Mouse (Mus musculus): ENCODE measurements around the gene Prkd2.

Gene Prkd2

DNA sequence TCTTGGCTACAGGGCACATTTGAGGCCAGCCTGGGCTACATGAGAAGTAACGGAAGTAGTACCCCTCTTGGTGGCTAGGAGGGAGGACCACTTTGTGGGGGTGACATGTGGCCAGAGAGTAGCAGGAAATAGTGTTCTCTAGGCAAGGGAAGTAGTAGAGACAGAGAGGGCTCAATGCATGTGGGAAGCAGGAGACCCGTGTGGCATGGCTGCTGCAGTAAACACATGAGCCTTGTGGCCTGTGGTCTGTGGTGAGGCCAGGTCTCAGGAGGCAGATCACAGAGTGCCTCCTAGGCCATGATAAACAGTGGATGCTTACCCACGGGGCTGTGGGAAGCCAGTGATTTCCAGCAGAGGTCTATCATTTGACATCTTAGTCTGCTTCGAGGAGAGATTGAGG is 15.4 kb upstream of the Prkd2 start:
- no peak for DNase-seq

DNA sequence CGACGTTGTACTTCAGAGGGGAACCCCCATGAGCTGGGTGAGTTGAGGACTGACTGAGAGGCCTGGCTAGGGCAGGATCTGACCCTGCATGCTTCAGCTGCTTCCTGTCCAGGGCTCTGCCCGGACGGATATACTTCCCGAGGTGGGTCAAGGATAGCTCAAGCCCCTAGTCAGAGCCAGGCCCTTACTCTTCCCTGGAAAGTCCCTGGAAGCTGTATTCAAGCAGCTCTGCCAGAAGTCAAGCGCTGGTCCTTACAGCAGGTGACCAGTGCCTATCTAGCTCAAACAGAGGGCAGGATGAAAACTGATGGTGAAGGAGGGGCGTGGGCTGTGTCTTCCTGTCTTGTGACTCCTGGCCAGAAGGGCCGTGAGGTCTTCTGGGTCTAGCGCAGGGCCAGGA is 12.3 kb upstream of the Prkd2 start:
- DNase-seq, result no peak

DNA sequence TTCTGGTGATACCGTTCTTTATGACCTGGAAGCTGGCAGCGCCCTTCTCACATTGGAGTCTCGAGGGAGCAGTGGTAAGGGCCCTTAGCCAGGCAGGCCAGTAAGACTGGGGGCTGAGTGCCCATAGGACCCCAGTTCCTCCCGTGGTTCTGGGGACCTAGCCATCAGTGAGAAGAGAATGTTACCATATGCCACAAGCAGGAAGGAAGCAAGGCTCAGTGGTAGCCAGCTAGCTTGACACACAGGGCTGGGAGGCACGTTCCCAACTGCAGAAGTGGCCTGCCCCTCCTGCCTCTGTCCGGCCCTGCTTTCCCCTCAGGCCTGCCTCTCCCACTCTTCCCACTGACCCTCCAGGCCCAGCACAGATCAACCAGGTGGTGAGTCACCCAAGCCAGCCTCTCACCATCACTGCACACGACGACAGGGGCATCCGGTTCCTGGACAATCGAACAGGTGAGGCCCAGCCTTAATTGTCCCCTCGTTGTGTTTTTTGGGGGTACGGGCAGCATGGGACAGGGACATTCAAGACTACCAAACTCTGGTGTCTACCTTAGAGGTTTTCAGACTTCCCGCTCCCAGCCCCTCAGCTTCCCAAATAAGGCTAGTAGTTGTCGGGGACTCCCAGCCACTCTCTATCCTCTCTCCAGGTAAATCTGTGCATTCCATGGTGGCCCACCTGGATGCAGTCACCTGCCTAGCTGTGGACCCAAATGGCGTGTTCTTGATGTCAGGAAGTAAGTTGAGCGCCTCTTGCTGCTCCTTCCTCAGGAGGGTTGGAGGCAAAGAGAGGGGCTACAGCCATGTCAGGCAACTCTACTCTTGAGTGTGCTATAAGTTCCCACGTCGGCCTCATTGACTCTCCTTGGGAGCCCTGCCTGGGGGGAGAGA is 4.5 kb upstream of the Prkd2 start:
- DNase-seq, result no peak

DNA sequence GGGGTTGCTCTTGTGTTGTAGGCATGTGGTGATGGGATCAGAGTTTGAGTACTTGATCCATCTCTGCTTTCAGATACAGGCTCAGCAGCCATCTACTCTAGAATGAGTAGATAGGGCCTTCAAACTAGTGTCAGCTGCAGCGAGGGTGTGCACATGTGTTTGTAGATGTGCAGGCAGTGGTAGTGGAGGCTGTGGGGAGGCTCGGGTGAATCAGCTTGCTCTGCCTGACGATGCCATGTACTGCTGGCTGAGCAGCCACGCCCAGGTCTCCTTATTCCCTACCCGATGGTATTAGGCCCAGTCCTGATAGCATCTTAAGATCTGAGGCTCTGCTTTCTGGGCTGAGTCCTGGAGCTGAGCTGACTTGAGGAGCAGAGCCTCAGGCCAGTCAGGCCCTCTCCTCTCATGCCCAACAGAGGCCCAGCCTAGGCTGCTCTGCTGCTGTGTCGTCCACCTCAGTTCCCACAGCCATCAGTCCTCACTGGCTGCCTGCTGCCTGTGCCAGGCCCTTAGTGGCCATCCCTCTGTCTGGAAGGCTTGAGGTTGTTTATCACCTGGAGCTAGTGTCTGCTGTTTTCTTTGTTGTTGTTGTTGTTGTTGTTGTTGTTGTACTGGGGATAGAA is 3.8 kb upstream of the Prkd2 start:
- DNase-seq, result no peak

DNA sequence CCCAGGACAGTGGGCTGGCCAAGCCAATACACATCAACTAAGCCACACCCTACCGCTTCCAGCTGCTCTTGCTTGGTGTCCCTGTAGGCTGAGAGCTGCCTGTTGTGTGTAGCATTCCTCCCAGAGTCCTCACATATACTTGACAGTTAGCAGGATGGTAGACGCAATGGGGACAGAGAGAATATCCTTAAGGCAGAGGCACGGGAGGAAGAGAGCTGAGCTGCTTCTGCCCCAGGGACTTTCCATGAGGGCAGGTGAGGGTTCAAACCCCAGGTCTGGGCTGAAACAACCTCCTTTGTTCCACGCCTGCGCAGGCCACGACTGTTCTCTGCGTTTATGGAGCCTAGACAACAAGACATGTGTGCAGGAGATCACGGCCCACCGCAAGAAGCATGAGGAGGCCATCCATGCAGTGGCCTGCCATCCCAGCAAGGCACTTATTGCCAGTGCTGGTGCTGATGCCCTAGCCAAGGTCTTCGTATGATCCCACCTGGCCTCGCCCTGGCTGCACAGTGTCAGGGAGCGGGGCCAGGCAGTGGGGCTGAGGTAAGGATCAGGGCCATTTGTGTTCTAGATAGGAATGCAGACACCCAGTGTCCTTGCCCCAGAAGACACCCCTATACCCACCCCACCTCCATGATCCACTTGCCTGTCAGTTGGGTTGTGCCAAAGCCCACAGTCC is 3.1 kb upstream of the Prkd2 start:
- DNase-seq, result no peak

DNA sequence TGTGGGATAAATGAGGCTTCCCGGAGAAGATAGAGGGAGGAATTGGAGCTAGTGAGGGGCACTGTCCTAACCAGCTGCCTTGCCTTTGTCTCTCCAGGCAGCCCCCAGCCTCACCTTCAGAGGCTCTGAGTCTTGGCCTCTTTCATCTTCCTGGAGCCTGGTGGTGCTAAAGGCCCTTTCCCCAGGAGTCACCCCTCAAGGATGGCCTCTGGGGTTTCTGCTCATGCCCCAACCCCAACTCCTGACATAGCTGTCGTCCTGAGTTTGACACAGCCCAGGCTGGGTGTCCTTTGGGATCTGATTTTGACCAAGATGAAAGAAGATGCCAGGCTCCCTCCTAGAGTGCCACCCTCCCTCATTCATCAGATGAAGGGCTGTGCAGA is 2.6 kb upstream of the Prkd2 start:
- no peak for DNase-seq

DNA sequence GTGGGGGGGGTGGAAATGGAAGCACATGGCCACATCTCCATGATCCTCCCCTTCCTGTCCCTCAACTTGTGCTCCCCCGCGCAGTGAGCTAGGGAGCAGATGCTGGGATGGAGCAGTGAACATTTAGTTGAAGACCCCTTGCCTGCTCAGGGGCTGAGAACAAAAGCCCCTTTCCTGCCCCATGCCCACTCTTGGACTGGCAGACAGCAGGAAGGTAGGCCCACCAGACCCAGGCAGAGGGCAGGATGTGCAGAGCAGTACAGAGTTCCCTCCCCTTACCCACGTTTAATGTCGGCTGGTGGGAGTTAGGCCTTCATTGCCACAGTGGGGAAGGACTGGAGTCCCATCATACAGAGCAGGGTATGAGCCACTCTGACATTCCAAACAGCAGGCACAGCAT is 1.6 kb upstream of the Prkd2 start:
- DNase-seq, result peak; percentile 61

DNA sequence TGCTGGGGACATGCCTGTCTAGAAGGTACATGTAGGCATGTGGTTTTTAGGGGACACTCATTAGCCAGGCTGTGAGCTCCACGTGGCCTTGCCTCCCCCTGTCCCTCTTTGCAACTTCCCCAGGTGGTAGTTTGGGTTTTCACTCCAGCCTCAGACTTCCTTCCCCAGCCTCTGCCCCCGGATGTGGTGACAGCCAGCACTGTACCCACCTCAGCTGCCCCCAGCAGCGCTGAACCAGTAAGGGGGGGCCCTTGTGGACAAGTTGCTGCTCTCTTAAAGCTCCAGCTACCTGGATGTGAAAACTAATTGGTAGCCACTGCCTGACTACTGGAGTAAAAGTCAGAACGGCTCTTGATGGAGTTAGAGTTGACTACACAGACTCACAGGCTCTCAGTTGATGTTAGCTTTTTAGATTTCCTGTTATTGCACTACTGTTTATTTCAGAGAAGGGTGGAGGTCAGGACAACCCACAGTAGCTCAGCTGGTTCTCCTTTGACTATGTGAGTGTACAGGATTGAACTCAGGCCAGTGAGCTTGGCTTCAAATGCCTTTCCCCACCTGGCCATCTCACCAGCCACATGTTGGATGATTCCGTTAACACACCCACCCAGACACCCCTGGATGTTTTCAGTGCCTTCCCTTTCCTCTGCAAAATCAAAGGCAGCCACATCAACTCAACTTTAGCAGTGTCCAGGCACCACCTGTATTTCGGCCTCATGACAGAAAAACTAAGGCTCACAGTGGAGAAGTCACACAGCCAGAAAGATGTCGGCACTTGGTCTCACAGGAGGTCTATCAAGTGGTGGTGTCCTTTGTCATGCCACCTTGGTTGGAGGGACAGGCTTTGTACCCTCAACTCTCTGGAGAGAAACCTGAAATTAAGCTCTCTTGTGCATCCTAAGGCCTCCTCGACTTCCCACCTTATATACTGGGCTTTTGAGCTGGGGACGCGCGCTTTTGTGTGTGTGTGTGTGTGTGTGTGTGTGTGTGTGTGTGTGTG is 841 bp upstream of the Prkd2 start:
- DNase-seq, result peak; percentile 90

DNA sequence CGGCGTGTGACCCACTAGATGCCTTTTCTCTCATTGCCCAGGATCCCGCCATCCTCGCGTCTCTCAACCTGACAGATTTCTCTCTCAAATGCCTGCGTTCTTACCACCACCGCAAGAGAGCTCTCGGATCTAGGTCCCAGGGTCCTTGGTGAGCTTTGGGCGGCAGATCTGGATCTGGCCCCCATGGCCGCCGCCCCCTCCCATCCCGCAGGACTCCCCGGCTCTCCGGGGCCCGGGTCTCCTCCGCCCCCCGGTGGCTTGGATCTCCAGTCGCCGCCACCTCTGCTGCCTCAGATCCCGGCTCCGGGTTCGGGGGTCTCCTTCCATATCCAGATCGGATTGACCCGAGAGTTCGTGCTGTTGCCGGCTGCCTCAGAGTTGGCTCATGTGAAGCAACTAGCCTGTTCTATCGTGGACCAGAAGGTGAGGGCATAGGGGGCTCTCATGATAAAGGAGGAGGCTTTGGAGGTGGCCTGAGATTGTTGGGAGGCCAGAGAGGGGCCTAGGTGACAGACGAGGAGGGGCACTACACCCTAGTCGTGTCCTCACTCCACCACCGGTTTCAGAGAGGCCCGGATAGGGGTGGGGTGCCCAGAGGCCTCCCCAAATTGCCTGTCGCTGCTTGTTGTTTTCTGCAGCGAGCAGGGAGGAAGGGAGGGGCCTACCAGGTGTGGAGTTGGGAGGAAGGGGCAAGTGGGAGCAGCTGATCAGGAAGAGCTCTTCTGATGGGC is 904 bp downstream of the Prkd2 start:
- DNase-seq, result peak; percentile 86

DNA sequence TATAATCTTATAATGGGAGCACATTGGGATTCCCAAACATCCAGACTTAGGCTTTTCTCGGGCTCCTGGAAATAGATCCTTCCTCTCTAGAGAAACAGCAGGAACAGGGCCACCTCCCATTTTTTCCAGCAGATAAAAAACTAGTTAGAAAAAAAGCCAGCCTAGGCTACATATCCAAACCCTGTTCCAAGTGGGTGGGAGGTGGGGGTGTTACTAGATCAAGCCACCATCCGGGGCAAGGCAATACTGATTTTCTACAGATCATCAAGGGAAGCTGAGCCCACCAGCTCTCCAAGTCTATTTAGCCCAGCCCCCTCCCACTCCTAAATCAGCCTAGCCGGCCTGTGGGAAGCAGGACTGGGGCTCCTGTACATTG is 2.0 kb downstream of the Prkd2 start:
- DNase-seq, result no peak

DNA sequence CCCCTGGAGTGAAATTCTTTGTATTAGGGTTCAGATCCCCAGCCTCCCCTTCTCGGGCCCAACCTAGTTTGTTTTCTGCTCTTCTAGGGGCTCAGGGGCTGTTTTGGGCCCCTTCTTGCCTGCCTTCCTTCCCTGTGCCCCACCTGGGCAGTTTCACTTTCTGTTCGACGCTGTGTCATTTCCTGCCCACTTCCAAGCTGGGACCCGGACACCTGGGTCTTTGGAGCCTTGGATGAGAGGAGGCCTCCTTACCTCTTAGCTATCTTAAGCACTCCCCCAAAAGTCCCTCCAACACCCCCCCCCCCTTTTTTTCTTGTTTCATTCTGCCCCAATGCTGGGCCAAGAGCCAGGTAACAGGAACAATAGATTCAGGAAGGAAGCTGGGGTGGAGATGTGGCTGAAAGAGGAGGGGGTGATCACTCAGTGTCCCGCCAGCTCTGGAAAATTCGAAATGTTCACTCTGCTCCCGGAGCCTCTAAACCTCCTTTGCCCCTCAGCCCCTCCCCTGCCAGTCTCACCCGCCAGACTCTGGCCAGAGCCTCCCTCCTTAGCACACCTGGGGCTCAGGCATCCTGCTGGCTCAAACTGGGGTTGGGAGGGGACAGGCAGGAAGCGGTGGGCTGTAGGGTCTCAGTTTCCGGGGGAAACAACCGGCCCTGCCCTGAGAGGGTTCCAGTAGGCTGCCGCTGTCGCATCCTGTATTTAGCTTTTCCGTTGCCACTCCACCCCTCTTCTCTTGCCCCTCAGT is 2.5 kb downstream of the Prkd2 start:
- peak; percentile 87 for DNase-seq

DNA sequence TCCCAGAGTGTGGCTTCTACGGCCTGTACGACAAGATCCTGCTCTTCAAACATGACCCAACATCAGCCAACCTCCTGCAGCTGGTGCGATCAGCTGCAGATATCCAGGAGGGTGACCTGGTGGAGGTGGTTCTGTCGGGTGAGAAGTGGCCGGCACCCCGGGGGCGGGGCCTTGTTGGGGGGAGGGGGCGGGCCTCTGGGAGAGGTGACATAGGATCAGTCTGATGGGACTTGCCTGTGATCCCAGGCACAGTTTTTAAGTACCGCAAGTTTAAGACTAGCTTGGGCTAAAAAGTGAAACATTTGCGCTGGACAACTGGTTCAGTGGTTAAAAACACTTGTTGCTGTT is 3.1 kb downstream of the Prkd2 start:
- DNase-seq, result no peak

DNA sequence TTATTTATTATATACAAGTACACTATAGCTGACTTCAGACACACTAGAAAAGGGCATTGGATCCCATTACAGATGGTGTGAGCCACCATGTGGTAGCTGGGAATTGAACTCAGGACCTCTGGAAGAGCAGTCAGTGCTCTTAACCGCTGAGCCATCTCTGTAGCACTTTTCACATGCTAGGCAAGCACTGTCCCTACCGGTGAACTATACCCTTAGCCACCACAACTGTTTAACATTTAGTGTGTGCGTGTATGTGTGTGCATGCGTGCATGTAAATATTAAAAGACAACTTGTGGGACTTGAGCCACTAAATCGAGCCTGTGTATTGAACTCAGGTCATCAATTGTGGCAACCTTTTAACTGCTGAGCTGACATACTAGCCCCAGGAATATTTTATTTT is 4.1 kb downstream of the Prkd2 start:
- DNase-seq, result no peak

DNA sequence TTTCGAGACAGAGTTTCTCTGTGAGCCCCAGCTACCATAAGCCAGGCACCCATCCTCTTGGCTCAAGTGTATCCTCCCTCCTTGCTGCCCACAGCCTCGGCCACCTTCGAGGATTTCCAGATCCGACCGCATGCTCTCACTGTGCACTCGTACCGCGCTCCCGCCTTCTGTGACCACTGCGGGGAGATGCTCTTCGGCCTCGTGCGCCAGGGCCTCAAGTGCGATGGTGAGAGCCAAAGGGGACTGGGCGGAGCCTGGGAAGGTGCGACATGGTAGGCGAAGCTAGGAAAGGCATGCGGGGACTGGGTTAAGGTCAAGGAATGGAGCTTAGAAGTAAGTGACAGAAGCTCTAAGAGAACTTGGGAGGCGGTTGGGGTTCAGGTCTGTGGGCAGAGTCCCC is 4.8 kb downstream of the Prkd2 start:
- DNase-seq, result no peak

DNA sequence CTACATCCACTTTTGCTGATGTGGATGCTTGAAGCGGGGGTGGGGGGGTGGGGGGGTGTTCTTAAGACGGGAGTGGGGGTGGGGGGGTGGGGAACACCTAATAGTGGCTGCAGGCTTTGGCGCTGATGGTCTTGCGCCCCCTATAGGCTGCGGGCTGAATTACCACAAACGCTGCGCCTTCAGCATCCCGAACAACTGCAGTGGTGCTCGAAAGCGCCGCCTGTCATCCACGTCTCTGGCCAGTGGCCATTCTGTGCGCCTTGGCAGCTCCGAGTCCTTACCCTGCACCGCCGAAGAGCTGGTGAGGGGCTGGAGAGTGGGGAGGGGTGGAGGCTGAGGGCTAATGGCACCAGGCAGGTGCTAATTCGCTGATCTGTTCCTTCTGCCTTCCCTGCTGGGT is 5.9 kb downstream of the Prkd2 start:
- DNase-seq, result peak; percentile 58

DNA sequence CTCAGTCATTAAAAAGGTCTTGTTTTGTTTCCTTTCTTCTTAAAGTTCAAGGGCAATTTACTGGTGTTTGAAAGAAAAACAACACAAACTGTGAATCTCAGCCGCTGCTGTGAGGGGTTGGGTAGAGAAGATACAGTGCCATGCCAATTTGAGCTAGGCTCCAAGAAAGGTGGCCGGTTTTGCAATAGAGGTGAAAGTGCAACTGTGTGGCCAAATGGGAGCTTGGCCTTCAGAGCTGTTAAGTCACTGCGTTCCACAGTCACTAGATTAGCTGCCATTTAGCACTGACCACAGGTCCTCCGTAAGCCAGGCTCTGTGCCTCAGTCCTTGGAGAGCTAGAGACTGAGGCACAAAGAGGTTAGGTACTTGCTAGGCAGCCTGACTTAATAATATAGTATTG is 8.9 kb downstream of the Prkd2 start:
- DNase-seq, result no peak

DNA sequence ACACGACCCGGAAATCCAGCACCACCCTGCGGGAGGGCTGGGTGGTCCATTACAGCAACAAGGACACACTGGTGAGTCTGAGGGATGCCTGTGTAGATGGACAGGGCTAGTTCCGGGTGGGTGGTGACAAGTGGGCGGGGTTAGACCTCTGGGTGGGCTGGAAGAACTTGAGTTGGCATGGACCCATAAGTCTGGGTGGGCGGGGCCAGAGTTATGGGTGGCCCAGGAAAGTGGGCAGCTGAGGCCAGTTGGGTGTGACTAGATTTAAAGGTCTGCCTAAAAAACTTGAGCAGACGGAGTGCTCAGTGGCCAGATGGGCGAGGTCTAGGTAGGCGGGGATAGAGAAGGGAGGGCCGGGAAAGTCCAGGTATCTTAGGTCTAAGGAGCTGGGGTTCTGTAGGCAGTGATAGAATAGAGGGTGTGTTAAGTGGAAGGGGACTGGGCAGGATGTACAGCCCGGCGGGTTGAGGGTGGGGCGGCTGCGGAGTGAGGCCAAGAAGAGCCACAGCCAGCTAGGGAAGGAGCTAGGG is 10.7 kb downstream of the Prkd2 start:
- no peak for DNase-seq

DNA sequence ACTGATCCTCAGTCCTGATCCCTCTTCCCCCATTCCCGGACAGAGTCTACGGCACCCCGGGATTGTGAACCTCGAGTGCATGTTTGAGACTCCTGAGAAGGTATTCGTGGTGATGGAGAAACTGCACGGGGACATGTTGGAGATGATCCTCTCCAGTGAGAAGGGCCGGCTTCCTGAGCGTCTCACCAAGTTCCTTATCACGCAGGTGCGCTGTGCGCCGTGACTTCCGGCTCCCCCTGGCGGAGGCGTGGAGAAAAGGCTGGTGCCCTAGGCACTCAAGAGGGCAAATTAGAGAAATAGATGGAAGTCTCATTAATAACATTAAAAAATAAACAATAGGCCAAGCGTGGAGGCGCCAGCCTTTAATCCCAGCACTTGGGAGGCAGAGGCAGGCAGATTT is 15.6 kb downstream of the Prkd2 start:
- peak; percentile 68 for DNase-seq

DNA sequence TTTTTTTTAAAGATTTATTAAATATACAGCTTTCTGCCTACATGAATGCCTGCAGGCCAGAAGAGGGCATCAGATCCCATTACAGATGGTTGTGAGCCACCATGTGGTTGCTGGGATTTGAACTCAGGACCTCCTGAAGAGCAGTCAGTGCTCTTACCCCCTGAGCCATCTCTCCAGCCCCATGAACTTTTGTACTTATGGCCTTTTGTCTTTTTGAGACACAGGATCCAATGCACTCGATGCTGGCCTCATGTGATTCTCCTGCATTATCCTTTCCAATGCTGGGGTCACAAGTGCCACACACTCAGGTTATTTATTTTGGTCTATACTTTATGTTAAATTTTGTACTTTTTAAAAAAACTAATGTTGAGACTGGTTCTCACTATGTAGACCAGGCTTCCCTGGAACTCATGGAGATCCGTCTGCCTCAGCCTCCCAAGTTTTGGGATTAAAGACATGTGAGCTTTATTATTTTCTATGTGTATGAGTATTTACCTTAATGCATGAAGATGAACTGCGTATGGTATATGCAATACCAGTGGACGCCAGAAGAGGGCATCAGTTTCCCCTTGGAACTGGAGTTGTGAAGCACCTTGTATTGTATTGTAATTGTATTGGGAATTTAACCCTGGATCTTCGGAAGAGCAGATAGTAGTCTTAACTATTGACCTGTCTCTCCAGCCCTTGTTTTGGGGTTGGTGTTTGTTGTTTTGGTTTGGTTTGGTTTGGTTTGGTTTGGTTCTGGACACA is 17.4 kb downstream of the Prkd2 start:
- peak; percentile 69 for DNase-seq

DNA sequence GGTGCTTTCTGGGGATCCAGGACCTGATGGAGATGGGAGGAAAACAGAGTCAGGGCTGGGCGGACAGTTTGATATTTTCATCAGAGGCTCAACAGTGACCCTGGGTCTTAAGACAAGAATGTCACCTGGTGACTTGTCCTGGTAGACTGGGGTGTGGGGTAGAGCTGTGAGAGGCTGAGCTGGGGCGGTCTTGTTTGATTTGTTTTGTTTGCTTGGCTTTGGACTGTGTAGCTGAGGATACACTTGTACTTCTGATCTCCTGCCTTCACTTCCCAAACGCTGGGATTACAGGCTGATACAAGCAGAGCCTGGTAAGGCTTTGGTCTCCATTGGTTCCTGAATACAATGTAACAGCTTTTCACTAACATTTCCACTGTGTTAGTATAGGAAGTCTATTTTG is 24.8 kb downstream of the Prkd2 start:
- no peak for DNase-seq

DNA sequence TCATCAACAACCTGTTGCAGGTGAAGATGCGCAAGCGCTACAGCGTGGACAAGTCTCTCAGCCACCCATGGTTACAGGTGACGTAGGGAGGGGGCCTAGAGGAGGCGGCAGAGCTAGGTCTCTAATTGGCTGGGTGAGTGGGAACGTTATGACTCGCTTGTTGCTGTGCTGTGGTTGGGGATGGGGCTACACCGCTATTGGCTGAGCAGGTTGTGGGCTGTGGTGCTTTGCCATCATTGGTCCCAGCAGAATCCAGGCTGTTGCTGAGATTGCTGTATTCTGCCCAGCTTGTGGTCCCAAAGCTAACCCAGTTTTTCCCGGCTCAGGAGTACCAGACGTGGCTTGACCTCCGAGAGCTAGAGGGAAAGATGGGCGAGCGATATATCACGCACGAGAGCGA is 26.8 kb downstream of the Prkd2 start:
- DNase-seq, result no peak
